Mouse (Mus musculus) hindbrain, embryonic 13.5 days (tissue): Measurements from ENCODE around the gene Gemin5. TPM values are rescaled to one million over a fixed set of nuclear protein-coding genes. Genes with fewer than 3 reads are reported as not detected.
"Not testable (repeated sequence)": the region's sequence is repeated elsewhere in the genome, so short reads cannot be mapped to it uniquely, and the experiment has no call there.

Experiments
- ATAC-seq: fragments of 200-750 bp; cut with Nextera tagmentation; 2 replicates; pipeline ENCODE4 v1.8.0; 2017; ENCODE audit warnings: moderate TSS enrichment; ENCODE audit not compliant: low FRiP score
- H3K27ac ChIP-seq: fragments of 300-500 bp; sonication (generic); 2 replicates; pipeline ENCODE4 v1.5.1; 2015; ENCODE audit warnings: inconsistent platforms, mild to moderate bottlenecking, moderate library complexity
- H3K27me3 ChIP-seq: fragments of 300-500 bp; sonication (generic); 2 replicates; pipeline ENCODE4 v1.6.1; 2015; ENCODE audit warnings: mild to moderate bottlenecking, inconsistent platforms
- H3K36me3 ChIP-seq: fragments of 300-500 bp; sonication (generic); 2 replicates; pipeline ENCODE4 v1.6.1; 2015; ENCODE audit warnings: mild to moderate bottlenecking, inconsistent platforms
- H3K4me1 ChIP-seq: fragments of 300-500 bp; sonication (generic); replicated peaks from 2 replicates; pipeline ENCODE4 v1.6.1; 2015; ENCODE audit warnings: inconsistent platforms
- H3K4me2 ChIP-seq: fragments of 300-500 bp; sonication (generic); 2 replicates; pipeline ENCODE4 v1.6.1; 2015; ENCODE audit warnings: inconsistent platforms, mild to moderate bottlenecking, moderate library complexity
- H3K4me3 ChIP-seq: fragments of 300-500 bp; sonication (generic); 2 replicates; pipeline ENCODE4 v1.5.1; 2015; ENCODE audit warnings: mild to moderate bottlenecking, inconsistent platforms
- H3K9ac ChIP-seq: fragments of 300-500 bp; sonication (generic); 2 replicates; pipeline ENCODE4 v1.6.1; 2015; ENCODE audit warnings: mild to moderate bottlenecking, inconsistent platforms
- H3K9me3 ChIP-seq: fragments of 300-500 bp; sonication (generic); 2 replicates; pipeline ENCODE4 v1.6.1; 2016; ENCODE audit warnings: inconsistent platforms
- WGBS: fragments of 180-500 bp; shearing (Covaris S2); methylation state at CpG from one replicate; pipeline ENCODE4 v1.1.7; 2015; 5-methylcytosine and 5-hydroxymethylcytosine counted together
- polyA plus RNA-seq: library from polyadenylated mRNA; unstranded; fragments of >200 nt; fragmentation: Nextera tagmentation; extraction: Ambion mirVana; gene quantifications from 2 replicates; pipeline ENCODE4 v1.2.1, GENCODE M21; 2015

Gene Gemin5
- 13.6 and 17.0 TPM in 2 replicates for polyA plus RNA-seq

- Histone ChIP-seq H3K4me3 (peak within 1 kb of the TSS; percentile 77), H3K27ac (peak within 1 kb of the TSS; percentile 71), H3K9me3 (no peaks in the 10 kb centered on the region; the same call in 1 of the 2 replicates), H3K9ac (peak within 1 kb of the TSS; percentile 83), H3K36me3 (peaks cover 35% of the 10 kb centered on the region), H3K4me1 (peaks cover 26% of the 10 kb centered on the region), H3K4me2 (peak within 1 kb of the TSS; percentile 72), H3K27me3 (no peaks in the 10 kb centered on the region)
- WGBS = 1% methylated on average over 61 of the region's 71 CpGs
- ATAC-seq = peak; percentile 84
These were observed at the start of gene Gemin5 for GRCm38 (mm10) chr11:58168167-58168915. Gene Gemin5, minus strand, starts transcription at chr11:58168539.

GRCm38 (mm10) chr11:58216823-58217222 is 48.5 kb upstream of the Gemin5 start:
- H3K36me3 ChIP-seq = no peaks in the 10 kb centered on the region
- no peak overlapping the region for H3K27ac ChIP-seq
- no peak for ATAC-seq
- no peak overlapping the region for H3K9ac ChIP-seq
- 90% methylated on average over 6 of the region's 6 CpGs for WGBS
- H3K4me1 ChIP-seq = 0 out of 2 replicates have a peak, but pooled peaks cover 3% of the 10 kb centered on the region
- H3K4me3 ChIP-seq = no peak overlapping the region
- H3K9me3 ChIP-seq = no peaks in the 10 kb centered on the region
- H3K27me3 ChIP-seq = no peaks in the 10 kb centered on the region
- no peak overlapping the region for H3K4me2 ChIP-seq

GRCm38 (mm10) chr11:58215814-58216213 is 47.5 kb upstream of the Gemin5 start:
- Histone ChIP-seq H3K9me3 (no peaks in the 10 kb centered on the region), H3K9ac (no peak overlapping the region), H3K27me3 (no peaks in the 10 kb centered on the region), H3K27ac (no peak overlapping the region), H3K4me2 (no peak overlapping the region), H3K36me3 (no peaks in the 10 kb centered on the region), H3K4me3 (no peak overlapping the region), H3K4me1 (0 out of 2 replicates have a peak, but pooled peaks cover 8% of the 10 kb centered on the region)
- no peak for ATAC-seq
- WGBS = 88% methylated on average over 5 of the region's 5 CpGs

GRCm38 (mm10) chr11:58215049-58215430 is 46.7 kb upstream of the Gemin5 start:
- not testable (repeated sequence) for H3K9me3 ChIP-seq, H3K9ac ChIP-seq
- H3K4me2 ChIP-seq = peak overlapping the region; percentile 41; the same call in 1 of the 2 replicates

GRCm38 (mm10) chr11:58214391-58215048 is 46.2 kb upstream of the Gemin5 start:
- no peak for ATAC-seq
- peak overlapping the region; percentile 29 for H3K4me3 ChIP-seq
- 43% methylated on average over 17 of the region's 17 CpGs for WGBS

More at GRCm38 (mm10) chr11:58215049-58215430, 46.7 kb upstream of the Gemin5 start:
- WGBS = 53% methylated on average over 2 of the region's 3 CpGs
- not testable (repeated sequence) for H3K4me1 ChIP-seq, H3K27ac ChIP-seq, H3K27me3 ChIP-seq, ATAC-seq, H3K4me3 ChIP-seq, H3K36me3 ChIP-seq

GRCm38 (mm10) chr11:58213673-58214342 is 45.5 kb upstream of the Gemin5 start:
- no peak for ATAC-seq
- Histone ChIP-seq H3K27ac (no peak overlapping the region), H3K4me1 (0 out of 2 replicates have a peak, but pooled peaks cover 8% of the 10 kb centered on the region), H3K36me3 (no peaks in the 10 kb centered on the region), H3K4me3 (no peak overlapping the region), H3K9ac (no peak overlapping the region), H3K9me3 (no peaks in the 10 kb centered on the region), H3K27me3 (no peaks in the 10 kb centered on the region), H3K4me2 (no peak overlapping the region)
- WGBS = 85% methylated on average over 7 of the region's 7 CpGs

More at GRCm38 (mm10) chr11:58214391-58215048, 46.2 kb upstream of the Gemin5 start:
- 0 out of 2 replicates have a peak, but pooled peaks cover 8% of the 10 kb centered on the region for H3K4me1 ChIP-seq
- no peak overlapping the region for H3K27ac ChIP-seq
- no peaks in the 10 kb centered on the region for H3K27me3 ChIP-seq
- H3K9ac ChIP-seq = no peak overlapping the region
- H3K4me2 ChIP-seq = peak overlapping the region; percentile 41
- no peaks in the 10 kb centered on the region for H3K9me3 ChIP-seq
- no peaks in the 10 kb centered on the region for H3K36me3 ChIP-seq

- Histone ChIP-seq H3K9me3 (no peaks in the 10 kb centered on the region), H3K4me2 (no peak overlapping the region), H3K4me3 (no peak overlapping the region), H3K4me1 (0 out of 2 replicates have a peak, but pooled peaks cover 8% of the 10 kb centered on the region), H3K27ac (no peak overlapping the region), H3K36me3 (no peaks in the 10 kb centered on the region), H3K9ac (no peak overlapping the region), H3K27me3 (no peaks in the 10 kb centered on the region)
- WGBS = 20% methylated on average over 2 of the region's 2 CpGs
- no peak for ATAC-seq
These were observed 43.3 kb upstream of the Gemin5 start for GRCm38 (mm10) chr11:58211682-58212067.

- 0 out of 2 replicates have a peak, but pooled peaks cover 8% of the 10 kb centered on the region for H3K4me1 ChIP-seq
- H3K9ac ChIP-seq = no peak overlapping the region
- H3K4me2 ChIP-seq = no peak overlapping the region
- no peak for ATAC-seq
- no peak overlapping the region for H3K27ac ChIP-seq
- 32% methylated on average over 9 of the region's 9 CpGs for WGBS
- H3K27me3 ChIP-seq = no peaks in the 10 kb centered on the region
- no peaks in the 10 kb centered on the region for H3K36me3 ChIP-seq
- no peaks in the 10 kb centered on the region for H3K9me3 ChIP-seq
- no peak overlapping the region for H3K4me3 ChIP-seq
These were observed 42.8 kb upstream of the Gemin5 start for GRCm38 (mm10) chr11:58211062-58211681.

- WGBS = 100% methylated on average over 1 of the region's 1 CpGs
- H3K4me1 ChIP-seq = 0 out of 2 replicates have a peak, but pooled peaks cover 8% of the 10 kb centered on the region
- H3K36me3 ChIP-seq = no peaks in the 10 kb centered on the region
- H3K27me3 ChIP-seq = no peaks in the 10 kb centered on the region
- H3K27ac ChIP-seq = no peak overlapping the region
- no peaks in the 10 kb centered on the region for H3K9me3 ChIP-seq
- no peak overlapping the region for H3K4me3 ChIP-seq
- no peak overlapping the region for H3K9ac ChIP-seq
- no peak for ATAC-seq
- no peak overlapping the region for H3K4me2 ChIP-seq
These were observed 42.1 kb upstream of the Gemin5 start for GRCm38 (mm10) chr11:58210321-58210886.

GRCm38 (mm10) chr11:58201052-58201451 is 32.7 kb upstream of the Gemin5 start:
- Histone ChIP-seq H3K27me3 (no peaks in the 10 kb centered on the region), H3K4me1 (peaks cover 4% of the 10 kb centered on the region; the same call in 1 of the 2 replicates), H3K9ac (no peak overlapping the region), H3K36me3 (no peaks in the 10 kb centered on the region), H3K4me2 (no peak overlapping the region), H3K9me3 (no peaks in the 10 kb centered on the region), H3K27ac (no peak overlapping the region), H3K4me3 (no peak overlapping the region)
- 90% methylated on average over 12 of the region's 12 CpGs for WGBS
- no peak for ATAC-seq

- no peak overlapping the region for H3K27ac ChIP-seq
- H3K9me3 ChIP-seq = no peaks in the 10 kb centered on the region
- no peak overlapping the region for H3K4me2 ChIP-seq
- peaks cover 4% of the 10 kb centered on the region; the same call in 1 of the 2 replicates for H3K4me1 ChIP-seq
- H3K27me3 ChIP-seq = no peaks in the 10 kb centered on the region
- H3K4me3 ChIP-seq = no peak overlapping the region
- ATAC-seq = no peak
- H3K9ac ChIP-seq = no peak overlapping the region
- WGBS = 93% methylated on average over 4 of the region's 4 CpGs
- no peaks in the 10 kb centered on the region for H3K36me3 ChIP-seq
These were observed 31.9 kb upstream of the Gemin5 start for GRCm38 (mm10) chr11:58200226-58200625.
